Mouse (Mus musculus): ENCODE results near the gene Rpl36a-ps1.

The Rpl36a-ps1 gene

GRCm38 (mm10) chr14:98951626-98952290 is 42.4 kb downstream of the Rpl36a-ps1 start:
- DNase-seq, result no peak

Measured in embryo, embryonic 11 days (tissue).